Mouse (Mus musculus): ENCODE measurements at regions not wholly inside any gene's neighbourhood (a gene's known extent, or its start where the extent isn't known, plus 50 kb on each side); places are given as distances from the start of the nearest gene placed in this dataset.

DNA sequence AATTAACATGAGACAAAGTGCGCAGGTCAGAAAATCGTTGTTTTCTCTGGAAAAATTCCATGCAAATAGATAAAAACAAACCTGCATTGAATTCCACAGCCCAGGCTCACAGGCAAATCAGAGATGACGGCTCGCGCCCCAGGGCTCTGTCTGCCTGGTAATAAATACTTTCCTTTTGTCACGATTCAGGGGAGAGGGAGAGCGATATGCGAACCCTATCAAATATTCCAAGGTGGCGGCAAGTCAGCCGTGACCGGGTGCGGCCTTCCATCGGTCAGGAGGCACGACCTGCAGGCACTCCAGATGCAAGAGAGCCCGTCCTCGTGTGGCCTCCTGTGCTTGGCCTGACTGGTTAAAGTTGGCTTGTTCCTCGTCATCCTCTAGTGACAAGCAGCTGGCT, 94.5 kb upstream of the Gsc start:
- no peak for DNase-seq (ENCODE audit: low spot score)

GRCm38 (mm10) chr12:104562961-104563360, 89.8 kb upstream of the Gsc start:
- no peak for DNase-seq (ENCODE audit: low spot score)

DNA sequence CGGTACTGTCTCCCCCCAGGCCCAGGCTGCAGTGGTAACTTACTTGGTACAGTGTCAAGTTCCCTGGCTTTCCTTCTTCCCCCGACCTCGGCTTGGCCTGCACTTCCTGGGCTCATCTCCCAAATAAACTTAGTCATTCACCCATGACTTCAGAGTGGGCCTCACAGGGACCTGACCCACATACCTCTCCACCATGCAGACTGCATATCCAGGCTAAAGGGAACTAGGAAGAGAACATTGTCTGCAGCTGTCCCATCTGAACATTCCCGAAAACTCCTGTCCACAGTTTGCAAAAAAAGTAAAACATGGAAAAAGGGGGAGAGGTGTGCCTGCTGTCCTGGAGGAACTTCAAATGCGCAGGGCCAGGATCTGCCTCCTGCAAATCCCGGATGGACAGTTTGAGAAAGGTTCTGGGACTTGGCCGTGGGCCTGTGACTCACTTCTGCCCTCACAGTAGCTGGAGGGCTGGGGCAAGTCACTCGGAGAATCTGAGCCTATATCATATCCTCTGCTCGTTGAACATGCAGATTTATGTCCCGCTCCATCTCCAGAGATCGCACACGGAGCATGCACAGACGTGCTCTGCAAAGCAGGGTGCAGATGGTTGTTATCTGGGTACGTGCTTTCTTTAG, 87.9 kb upstream of the Gsc start:
- DNase-seq (ENCODE audit: low spot score) = no peak

GRCm38 (mm10) chr12:104557761-104558160, 84.6 kb upstream of the Gsc start:
- no peak for DNase-seq (ENCODE audit: low spot score)

DNA sequence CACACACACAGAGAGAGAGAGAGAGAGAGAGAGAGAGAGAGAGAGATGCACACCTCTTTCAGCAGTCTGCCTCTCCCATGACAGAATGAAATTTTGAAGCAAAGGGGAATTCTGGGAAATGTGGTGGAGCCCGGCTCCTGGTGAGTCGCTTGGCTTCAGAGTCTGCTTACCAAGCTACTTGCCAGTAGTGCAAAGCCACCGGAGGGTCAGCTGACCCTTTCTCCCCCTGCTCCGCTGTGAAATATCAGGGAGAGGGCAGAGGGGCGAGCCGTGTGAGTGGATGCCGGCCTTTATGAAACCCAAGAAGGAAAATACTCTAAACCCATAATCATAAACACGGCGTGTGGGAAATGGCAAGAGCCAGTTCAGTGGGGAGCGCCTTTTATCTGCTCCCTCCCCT, 84.2 kb upstream of the Gsc start:
- no peak for DNase-seq (ENCODE audit: low spot score)

DNA sequence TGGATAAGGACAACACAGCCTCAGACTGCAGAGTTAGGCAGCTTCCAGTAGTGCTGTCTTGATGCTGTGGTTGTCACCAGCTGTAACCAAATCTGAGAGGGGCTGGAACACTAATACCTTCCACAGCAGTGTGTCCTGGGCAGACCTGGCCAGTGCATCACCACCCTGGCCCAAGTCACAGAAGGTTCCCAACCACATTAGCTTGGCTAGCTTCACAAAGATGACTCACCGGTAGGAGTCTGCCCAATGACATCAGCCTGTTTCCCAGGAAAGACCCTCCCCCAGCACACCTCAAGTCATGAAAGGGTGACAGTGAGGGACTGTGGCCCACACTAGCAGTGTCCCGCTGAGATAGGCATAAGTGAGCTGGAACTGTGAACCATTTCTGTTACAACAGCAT, 75.5 kb upstream of the Gsc start:
- no peak for DNase-seq (ENCODE audit: low spot score)

GRCm38 (mm10) chr12:104547561-104547960, 74.4 kb upstream of the Gsc start:
- no peak for DNase-seq (ENCODE audit: low spot score)

DNA sequence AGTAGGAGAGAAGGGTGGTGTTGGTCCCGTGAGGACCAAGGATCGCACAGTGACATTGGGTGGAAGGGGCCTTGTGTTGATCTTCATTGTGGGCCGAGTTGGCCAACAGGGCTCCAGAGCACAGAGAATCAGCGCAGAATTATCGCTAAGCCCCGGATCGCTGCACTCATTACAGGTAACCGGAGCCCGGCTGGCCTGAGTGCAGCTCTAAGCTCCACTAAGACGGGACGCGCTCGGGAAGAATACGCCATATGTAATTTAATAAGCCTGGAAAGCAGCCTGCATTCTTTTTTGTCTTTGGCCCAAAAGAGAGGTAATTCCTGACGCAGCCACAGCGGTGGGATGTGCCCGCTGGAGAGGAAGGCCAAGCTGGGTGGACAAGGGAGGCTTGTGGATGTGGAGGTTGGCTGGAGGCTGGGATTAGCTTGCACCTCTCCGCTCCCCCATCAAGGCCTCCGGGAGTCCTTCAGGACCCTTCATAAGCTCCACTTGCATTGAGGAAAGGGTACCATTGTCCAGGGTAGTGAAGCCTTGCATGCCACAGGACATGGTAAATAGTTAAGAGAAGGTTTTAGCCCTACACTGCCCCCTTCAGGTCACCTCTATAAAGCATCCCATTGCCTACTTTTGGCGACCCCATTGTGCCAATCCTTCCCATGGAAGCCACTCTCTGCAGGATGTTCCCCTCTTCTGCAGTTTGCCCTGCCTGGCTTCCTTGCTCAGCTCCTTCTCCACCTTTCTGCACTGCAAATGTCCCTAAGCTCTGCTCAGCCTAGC, 73.1 kb upstream of the Gsc start:
- no peak for DNase-seq (ENCODE audit: low spot score)

- no peak for DNase-seq (ENCODE audit: low spot score)
Observed at GRCm38 (mm10) chr12:104539911-104540310, 66.8 kb upstream of the Gsc start.

DNA sequence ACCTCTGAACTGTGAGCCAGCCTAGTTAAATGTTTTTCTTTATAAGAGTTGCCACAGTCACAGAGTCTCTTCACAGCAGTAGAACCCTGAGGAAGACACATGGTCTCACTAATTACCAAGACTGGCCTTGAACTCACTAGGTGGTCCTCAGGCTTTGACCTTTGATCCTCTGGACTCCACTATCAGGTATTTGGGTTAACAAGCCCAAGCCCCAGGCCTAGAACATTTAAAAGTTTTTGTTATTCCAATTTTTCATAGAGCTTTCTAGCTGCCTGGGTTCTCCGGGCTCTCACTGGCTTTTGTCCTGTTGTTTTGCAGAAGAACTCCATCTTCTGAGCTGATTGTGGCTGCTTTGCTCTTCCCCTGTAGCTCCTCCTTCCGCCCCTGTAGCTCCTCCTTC, 65.3 kb upstream of the Gsc start:
- no peak for DNase-seq (ENCODE audit: low spot score)

DNA sequence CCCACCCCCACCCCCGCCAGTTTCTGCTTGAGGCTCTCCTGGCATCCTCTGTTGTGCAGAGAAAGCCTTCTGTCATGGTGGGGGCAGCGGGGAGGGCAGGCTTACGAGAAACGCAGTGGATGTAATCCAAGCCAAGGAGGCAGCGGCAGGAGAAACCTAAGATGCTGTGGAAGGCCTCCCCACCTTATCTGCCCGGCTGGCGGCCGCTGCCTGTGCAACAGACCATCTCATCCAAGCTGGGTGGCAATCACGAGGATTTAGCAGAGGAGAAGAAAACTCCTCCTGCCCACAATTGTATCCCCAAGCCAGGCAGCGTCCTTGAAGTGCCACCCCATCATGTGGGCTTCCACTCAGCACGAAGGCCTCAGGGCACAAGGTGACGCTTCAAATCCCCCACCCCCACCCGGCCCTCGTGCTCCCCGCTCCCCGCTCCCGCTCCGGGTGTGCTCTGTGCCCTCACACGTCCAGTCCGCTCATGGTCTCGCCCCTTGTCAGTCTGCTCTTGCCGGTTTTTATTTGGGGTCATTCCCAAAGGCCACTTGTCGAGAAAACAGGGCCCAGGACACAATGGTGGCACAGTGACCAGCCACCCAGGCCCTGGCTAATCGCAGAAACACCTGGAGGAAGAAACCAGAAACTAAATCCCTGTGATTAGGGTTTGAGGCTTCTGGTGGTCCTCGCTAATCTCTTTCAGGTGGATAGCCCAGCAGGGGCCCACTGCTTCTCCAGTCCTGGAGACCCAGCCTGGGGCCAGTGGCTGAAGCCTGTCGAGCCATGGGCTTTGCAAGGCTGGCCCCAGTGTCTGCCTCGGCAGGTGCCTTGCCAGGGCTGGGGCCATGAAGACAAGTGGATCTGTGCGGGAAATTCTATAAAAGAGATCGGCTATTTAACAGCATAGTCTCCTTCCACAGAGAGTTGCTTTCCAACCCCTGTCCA, 58.6 kb upstream of the Gsc start:
- no peak for DNase-seq (ENCODE audit: low spot score)

GRCm38 (mm10) chr12:104530586-104530985, 57.5 kb upstream of the Gsc start:
- DNase-seq (ENCODE audit: low spot score) = no peak
